Mouse (Mus musculus) small intestine, adult 2 months (tissue): ENCODE measurements around the gene Skint3. TPM values are rescaled to one million over a fixed set of nuclear protein-coding genes. Genes with fewer than 3 reads are reported as not detected.

Experiments used
- H3K27ac ChIP-seq: fragments of 200-500 bp; 2 replicates; pipeline ENCODE4 v1.5.1; 2012; ENCODE audit warnings: low read depth, low read length, control low read depth, inconsistent platforms; ENCODE audit not compliant: insufficient read depth
- H3K27me3 ChIP-seq: fragments of 200-500 bp; 2 replicates; pipeline ENCODE4 v1.6.1; 2012; ENCODE audit warnings: mild to moderate bottlenecking, moderate library complexity, low read length, inconsistent platforms; ENCODE audit not compliant: control insufficient read depth, insufficient read depth
- H3K36me3 ChIP-seq: fragments of 200-500 bp; 2 replicates; pipeline ENCODE4 v1.6.1; 2012; ENCODE audit warnings: mild to moderate bottlenecking, low read length, control low read depth, inconsistent platforms; ENCODE audit not compliant: control insufficient read depth, insufficient read depth
- H3K4me1 ChIP-seq: fragments of 200-500 bp; 2 replicates; pipeline ENCODE4 v1.6.1; 2012; ENCODE audit warnings: low read length, inconsistent platforms, mixed read lengths; ENCODE audit not compliant: control insufficient read depth, insufficient read depth, insufficient read length
- H3K4me3 ChIP-seq: fragments of 200-500 bp; 2 replicates; pipeline ENCODE4 v1.5.1; 2012; ENCODE audit warnings: low read depth, mild to moderate bottlenecking, control low read depth, inconsistent platforms, low read length, moderate library complexity
- CTCF ChIP-seq: fragments of 200-500 bp; IDR thresholded peaks from 2 replicates; pipeline ENCODE4 v1.5.1; 2012; ENCODE audit warnings: low read depth, mild to moderate bottlenecking, control low read depth, inconsistent platforms, low read length, moderate library complexity, mixed read lengths; ENCODE audit not compliant: insufficient replicate concordance, insufficient read length; ENCODE audit errors: extremely low read depth
- POLR2A ChIP-seq: fragments of 200-500 bp; IDR thresholded peaks from 2 replicates; pipeline ENCODE4 v1.6.1; 2012; ENCODE audit warnings: low read depth, mild to moderate bottlenecking, control low read depth, inconsistent platforms, low read length, moderate library complexity
- WGBS: fragments of 180-500 bp; shearing (Covaris S2); methylation state at CpG from one replicate; pipeline ENCODE4 v1.1.7; 2018; 5-methylcytosine and 5-hydroxymethylcytosine counted together
- polyA plus RNA-seq: library from polyadenylated mRNA; depleted of rRNA; stranded (reverse); fragments of >200 nt; gene quantifications from 2 replicates; pipeline ENCODE4 v1.2.3, GENCODE M21; 2012; rRNA removed

Skint3 gene
- not detected in 2 replicates for polyA plus RNA-seq

GRCm38 (mm10) chr4:112231945-112232344 is at the start of gene Skint3:
Gene Skint3 (plus strand): TSS chr4:112232245.
- H3K27me3 ChIP-seq, result no peaks in the 10 kb centered on the region
- H3K36me3 ChIP-seq, result no peaks in the 10 kb centered on the region
- H3K4me1 ChIP-seq, result no peaks in the 10 kb centered on the region
- no peak within 1 kb of the TSS for H3K27ac ChIP-seq
- 76% methylated on average over 1 of the region's 1 CpGs for WGBS
- no peak within 1 kb of the TSS for H3K4me3 ChIP-seq
- TF ChIP-seq POLR2A, result no peak
- no peak for TF ChIP-seq CTCF

GRCm38 (mm10) chr4:112243416-112243815 is 11.4 kb downstream of the Skint3 start:
- no peak overlapping the region for H3K4me3 ChIP-seq
- no peak for TF ChIP-seq POLR2A
- no peak for TF ChIP-seq CTCF
- no peaks in the 10 kb centered on the region for H3K4me1 ChIP-seq
- no peak overlapping the region for H3K27ac ChIP-seq
- WGBS, result 48% methylated on average over 1 of the region's 1 CpGs
- H3K27me3 ChIP-seq, result no peaks in the 10 kb centered on the region
- no peaks in the 10 kb centered on the region for H3K36me3 ChIP-seq

- Histone ChIP-seq H3K4me3 (no peak overlapping the region), H3K4me1 (no peaks in the 10 kb centered on the region), H3K27me3 (no peaks in the 10 kb centered on the region), H3K27ac (no peak overlapping the region), H3K36me3 (no peaks in the 10 kb centered on the region)
- TF ChIP-seq POLR2A (no peak), CTCF (no peak)
- 85% methylated on average over 3 of the region's 3 CpGs for WGBS
Measured at GRCm38 (mm10) chr4:112243951-112244350, 11.9 kb downstream of the Skint3 start.

GRCm38 (mm10) chr4:112256022-112256421 is 24.0 kb downstream of the Skint3 start:
- no peaks in the 10 kb centered on the region for H3K36me3 ChIP-seq
- no peak overlapping the region for H3K4me3 ChIP-seq
- H3K4me1 ChIP-seq, result no peaks in the 10 kb centered on the region
- no peak overlapping the region for H3K27ac ChIP-seq
- TF ChIP-seq CTCF, result no peak
- TF ChIP-seq POLR2A, result no peak
- H3K27me3 ChIP-seq, result no peaks in the 10 kb centered on the region
- 70% methylated on average over 5 of the region's 5 CpGs for WGBS

GRCm38 (mm10) chr4:112287178-112287974 is 55.3 kb downstream of the Skint3 start:
- H3K36me3 ChIP-seq, result no peaks in the 10 kb centered on the region
- 59% methylated on average over 12 of the region's 12 CpGs for WGBS
- H3K27me3 ChIP-seq, result no peaks in the 10 kb centered on the region
- no peak overlapping the region for H3K27ac ChIP-seq
- no peaks in the 10 kb centered on the region for H3K4me1 ChIP-seq
- TF ChIP-seq CTCF (no peak), POLR2A (no peak)
- H3K4me3 ChIP-seq, result no peak overlapping the region

- Histone ChIP-seq H3K4me3 (no peak overlapping the region), H3K27ac (no peak overlapping the region), H3K27me3 (no peaks in the 10 kb centered on the region), H3K36me3 (no peaks in the 10 kb centered on the region), H3K4me1 (no peaks in the 10 kb centered on the region)
- TF ChIP-seq POLR2A (no peak), CTCF (no peak)
- 78% methylated on average over 4 of the region's 4 CpGs for WGBS
Measured at GRCm38 (mm10) chr4:112288396-112288795, 56.4 kb downstream of the Skint3 start.

GRCm38 (mm10) chr4:112302305-112302704 is 70.3 kb downstream of the Skint3 start:
- Histone ChIP-seq H3K36me3 (no peaks in the 10 kb centered on the region), H3K4me3 (no peak overlapping the region), H3K27ac (no peak overlapping the region), H3K4me1 (no peaks in the 10 kb centered on the region), H3K27me3 (no peaks in the 10 kb centered on the region)
- 11% methylated on average over 1 of the region's 1 CpGs for WGBS
- TF ChIP-seq CTCF (no peak), POLR2A (no peak)
